In the genomic region with DNA sequence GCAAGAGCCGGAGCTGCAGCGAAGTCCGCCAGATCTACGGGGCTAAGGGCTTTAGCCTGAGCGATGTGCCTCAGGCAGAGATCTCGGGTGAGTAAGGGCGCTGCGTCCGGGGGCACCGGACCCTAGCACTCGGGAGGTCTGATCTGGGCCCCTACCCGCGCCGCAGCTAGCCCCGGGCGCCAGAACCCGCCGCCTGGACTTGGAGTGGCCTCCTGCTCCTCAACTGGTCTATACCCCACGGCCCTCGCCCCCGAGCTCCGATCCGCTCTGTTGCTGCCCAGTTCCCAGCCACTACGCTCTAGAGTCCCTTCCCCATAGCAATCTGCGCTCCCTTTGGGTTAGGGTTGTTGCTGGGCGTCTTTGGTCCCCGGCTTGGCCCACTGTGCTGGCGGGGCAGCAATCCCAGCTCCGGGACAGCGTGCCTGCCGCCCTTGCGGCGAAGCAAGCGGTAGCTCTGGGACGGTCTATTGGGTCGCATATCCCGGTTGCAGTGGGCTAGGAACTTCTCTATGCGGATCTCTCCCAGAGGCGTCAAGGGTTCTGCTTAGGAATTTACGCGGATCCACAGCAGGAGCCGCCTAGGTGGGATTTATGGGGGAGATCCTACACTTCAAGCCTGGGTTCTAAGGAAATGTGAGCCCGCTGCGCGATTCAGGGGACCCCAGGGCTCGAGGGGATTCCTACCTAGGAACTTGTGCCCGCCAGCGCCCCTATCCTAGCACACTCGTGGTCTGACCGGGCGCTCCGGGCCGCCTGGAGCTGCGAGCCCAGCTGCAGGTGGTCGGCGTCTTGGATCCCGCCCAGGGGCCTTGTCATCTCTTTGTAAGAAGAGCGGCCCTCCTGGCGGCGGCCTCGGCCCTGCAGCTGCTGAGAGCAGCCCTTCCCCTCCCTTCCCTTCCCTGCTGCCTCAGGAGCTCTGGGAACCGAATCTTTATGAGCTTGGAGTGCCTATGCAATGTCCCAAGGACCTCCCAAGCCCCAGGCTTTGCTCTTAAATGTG, we compare ENCODE assay signal across 7 mouse cellular contexts. TPM values are rescaled to one million over a fixed set of nuclear protein-coding genes. Genes with fewer than 3 reads are reported as not detected.
DNase-seq lines count a peak whose midpoint lies in the region; ATAC-seq and TF ChIP-seq lines count a peak whose summit lies in the region.

No protein-coding gene starts in this region.

- ATAC-seq in embryonic facial prominence, embryonic 15.5 days (ENCODE audit: insufficient number of reproducible peaks, low FRiP score, low TSS enrichment, low read depth): peak; percentile 13; the same call in 1 of the 2 replicates
- peak; percentile 43 for ATAC-seq in midbrain, embryonic 11.5 days (ENCODE audit: low FRiP score)
- peak; percentile 16 for ATAC-seq in stomach, embryonic 16.5 days (ENCODE audit: insufficient read depth, low FRiP score)

- peaks cover 2% of the 10 kb centered on the region; the same call in 1 of the 2 replicates for H3K4me1 ChIP-seq in bone marrow, adult 2 months (ENCODE audit: control insufficient read depth, insufficient read depth, low read length)
- H3K4me1 ChIP-seq in embryonic facial prominence, embryonic 15.5 days: peaks cover 28% of the 10 kb centered on the region
- H3K4me1 ChIP-seq in midbrain, embryonic 11.5 days (ENCODE audit: control insufficient read depth, insufficient read depth, low read length): peaks cover 15% of the 10 kb centered on the region
- H3K4me1 ChIP-seq in stomach, embryonic 16.5 days (ENCODE audit: control insufficient read depth, insufficient read depth, low read length): peaks cover 20% of the 10 kb centered on the region

- intact Hi-C loops in heart, postnatal 10 days (cut with DNase I): loop anchor here (2.0 to 5.0 kb wide), 3 partner anchors 60 to 310 kb away; no protein-coding TSS in a partner anchor

- peak; percentile 82 for DNase-seq in Muller cell, postnatal 12 days (ENCODE audit: inconsistent ontology term)
- DNase-seq in heart, postnatal 10 days: peak; percentile 72 to 77
- DNase-seq in layer of hippocampus, adult 8-10 months (ENCODE audit: low spot score in 2 of 2): peak; percentile 33 to 39
- DNase-seq in midbrain, embryonic 11.5 days (ENCODE audit: low spot score, missing footprints): peak; percentile 97

- 3% methylated on average over 62 of the region's 62 CpGs for WGBS in bone marrow, adult 2 months
- WGBS in embryonic facial prominence, embryonic 15.5 days: under 1% methylated on average over 62 of the region's 62 CpGs
- WGBS in midbrain, embryonic 11.5 days: under 1% methylated on average over 62 of the region's 62 CpGs
- WGBS in stomach, embryonic 16.5 days: 2% methylated on average over 62 of the region's 62 CpGs

- H3K36me3 ChIP-seq in embryonic facial prominence, embryonic 15.5 days: no peaks in the 10 kb centered on the region
- H3K36me3 ChIP-seq in midbrain, embryonic 11.5 days (ENCODE audit: control insufficient read depth, insufficient read depth, low read length): peaks cover 8% of the 10 kb centered on the region; the same call in 1 of the 2 replicates
- no peaks in the 10 kb centered on the region for H3K36me3 ChIP-seq in stomach, embryonic 16.5 days (ENCODE audit: control insufficient read depth, insufficient read depth, low read length)

- H3K9me3 ChIP-seq in embryonic facial prominence, embryonic 15.5 days (replicated peaks): no peaks in the 10 kb centered on the region
- no peaks in the 10 kb centered on the region for H3K9me3 ChIP-seq in midbrain, embryonic 11.5 days (ENCODE audit: control insufficient read depth, low read length)
- H3K9me3 ChIP-seq in stomach, embryonic 16.5 days (replicated peaks; ENCODE audit: control insufficient read depth, low read length): no peaks in the 10 kb centered on the region

- no peaks in the 10 kb centered on the region; the same call in 1 of the 2 replicates for H3K27me3 ChIP-seq in embryonic facial prominence, embryonic 15.5 days
- H3K27me3 ChIP-seq in midbrain, embryonic 11.5 days (ENCODE audit: control insufficient read depth, insufficient read depth, low read length): 0 out of 2 replicates have a peak, but pooled peaks cover 2% of the 10 kb centered on the region
- H3K27me3 ChIP-seq in stomach, embryonic 16.5 days (ENCODE audit: control insufficient read depth, insufficient read depth, low read length): peaks cover 5% of the 10 kb centered on the region; the same call in 1 of the 2 replicates

- H3K9ac ChIP-seq in embryonic facial prominence, embryonic 15.5 days: peak overlapping the region; percentile 83
- peak overlapping the region; percentile 99 for H3K9ac ChIP-seq in midbrain, embryonic 11.5 days (ENCODE audit: low read length)
- peak overlapping the region; percentile 91 for H3K9ac ChIP-seq in stomach, embryonic 16.5 days (ENCODE audit: low read length)

- TF ChIP-seq CTCF in bone marrow, adult 2 months (IDR thresholded peaks at IDR 0.05; ENCODE audit: control insufficient read depth, insufficient read depth, low read length): no peak

- H3K27ac ChIP-seq in bone marrow, adult 2 months (ENCODE audit: control insufficient read depth, insufficient read depth, low read depth, low read length, poor library complexity): peak overlapping the region; percentile 88
- peak overlapping the region; percentile 88 for H3K27ac ChIP-seq in embryonic facial prominence, embryonic 15.5 days (replicated peaks)
- H3K27ac ChIP-seq in midbrain, embryonic 11.5 days (ENCODE audit: low read depth, low read length): peak overlapping the region; percentile 90
- peak overlapping the region; percentile 90 for H3K27ac ChIP-seq in stomach, embryonic 16.5 days (ENCODE audit: low read length)

- H3K4me3 ChIP-seq in bone marrow, adult 2 months (replicated peaks; ENCODE audit: control insufficient read depth, low read depth, low read length): peak overlapping the region; percentile 73
- H3K4me3 ChIP-seq in embryonic facial prominence, embryonic 15.5 days (replicated peaks): peak overlapping the region; percentile 69
- peak overlapping the region; percentile 88 for H3K4me3 ChIP-seq in midbrain, embryonic 11.5 days (ENCODE audit: low read depth, low read length)
- peak overlapping the region; percentile 80 for H3K4me3 ChIP-seq in stomach, embryonic 16.5 days (replicated peaks; ENCODE audit: low read length)

- peak overlapping the region; percentile 91 for H3K4me2 ChIP-seq in embryonic facial prominence, embryonic 15.5 days (replicated peaks)
- H3K4me2 ChIP-seq in midbrain, embryonic 11.5 days: peak overlapping the region; percentile 80
- H3K4me2 ChIP-seq in stomach, embryonic 16.5 days (ENCODE audit: low read depth, low read length): peak overlapping the region; percentile 79

- peak; percentile 6; the same call in 1 of the 2 replicates for TF ChIP-seq POLR2A in bone marrow, adult 2 months (IDR thresholded peaks at IDR 0.05; ENCODE audit: borderline replicate concordance, control insufficient read depth, low read depth, low read length)

RNA-seq across cellular contexts. Expression of gene Gpc1, which starts 0.9 kb away (rescaled TPM):
- polyA plus RNA-seq in bone marrow, adult 2 months (2011; ENCODE audit: insufficient read depth, insufficient read length, low replicate concordance, missing spikeins): 9.3 and 21.8 TPM in 2 replicates
- 93.6 and 95.3 TPM in 2 replicates for polyA plus RNA-seq in embryonic facial prominence, embryonic 15.5 days (2015; fragmentation: Nextera tagmentation; extraction: Ambion mirVana)
- total RNA-seq in heart, postnatal 10 days (2021): 100 to 1,000 TPM; 154 to 168 TPM
- 100 to 1,000 TPM; 120 to 145 (median 132) TPM for total RNA-seq in layer of hippocampus, adult 8-10 months (2022)
- 32.1 and 41.8 TPM in 2 replicates for polyA plus RNA-seq in midbrain, embryonic 11.5 days (2014; fragmentation: Nextera tagmentation; extraction: Ambion mirVana)
- 36.2 and 39.3 TPM in 2 replicates for polyA plus RNA-seq in stomach, embryonic 16.5 days (2015; fragmentation: Nextera tagmentation; extraction: Ambion mirVana)

Comparison
In these comparisons a context has a peak if more than half of its experiments do, and no peak if none do; other contexts are left out.
1. Peak in every context shown above with its lines: DNase-seq, ATAC-seq, H3K4me3 ChIP-seq and H3K27ac ChIP-seq.
2. DNase-seq: peak in every context shown above with its lines; median percentile 97 in midbrain, embryonic 11.5 days; 82 in Muller cell, postnatal 12 days; 74 in heart, postnatal 10 days; 36 in layer of hippocampus, adult 8-10 months.